ENCODE assay signal across 16 mouse cellular contexts in genomic region chr14:22406623-22407022, GRCm38 (mm10).
DNase-seq lines count a peak whose midpoint lies in the region; ATAC-seq lines count a peak whose summit lies in the region.
"Had no signal": no experiment of that assay in that cellular context is flagged by ENCODE, and none has a peak within 500 bp of the region (broad histone marks: within the 10 kb centered on the region; RNA-seq: fewer than 3 reads in every experiment).

No protein-coding gene starts in this region.

- no peak overlapping the region for H3K4me3 ChIP-seq in kidney, embryonic 16.5 days (ENCODE audit: low read length)
- H3K4me3 ChIP-seq: embryonic facial prominence, embryonic 10.5 days; erythroblast, embryonic 14.5 days; midbrain, embryonic 15.5 days had no signal

- peak; percentile 6 for DNase-seq in gastrocnemius, adult 18-20 months (ENCODE audit: low spot score)
- no peak for DNase-seq in gastrocnemius, postnatal 4 days (ENCODE audit: low spot score in 2 of 2)
- DNase-seq in gastrocnemius, postnatal 14 days: peak; percentile 6
- peak; percentile 1 for DNase-seq in heart, postnatal 25 days (ENCODE audit: low spot score)
- DNase-seq in lung, postnatal 14 days: peak; percentile 26
- DNase-seq in B cell, adult 2 months: no peak
- no peak for DNase-seq in testis, postnatal 10 days (ENCODE audit: low spot score)
- DNase-seq: adrenal gland, adult 8-10 months; cerebellum, postnatal 25 days; kidney, postnatal 25 days had no signal

- H3K9me3 ChIP-seq in kidney, embryonic 16.5 days (ENCODE audit: low read length): no peaks in the 10 kb centered on the region
- H3K9me3 ChIP-seq: embryonic facial prominence, embryonic 10.5 days; midbrain, embryonic 15.5 days had no signal

- no peak overlapping the region for H3K4me2 ChIP-seq in kidney, embryonic 16.5 days (replicated peaks; ENCODE audit: low read depth, low read length)
- H3K4me2 ChIP-seq: midbrain, embryonic 15.5 days had no signal

- H3K9ac ChIP-seq in kidney, embryonic 16.5 days (replicated peaks; ENCODE audit: low read length): no peak overlapping the region
- H3K9ac ChIP-seq: midbrain, embryonic 15.5 days had no signal

- 90% methylated on average over 5 of the region's 5 CpGs for WGBS in kidney, embryonic 16.5 days

- H3K4me1 ChIP-seq in kidney, embryonic 16.5 days (ENCODE audit: insufficient read depth, low read length): peaks cover 4% of the 10 kb centered on the region; the same call in 1 of the 2 replicates
- H3K4me1 ChIP-seq: embryonic facial prominence, embryonic 10.5 days had no signal

- H3K27ac ChIP-seq in kidney, embryonic 16.5 days (ENCODE audit: low read length): no peak overlapping the region
- H3K27ac ChIP-seq: embryonic facial prominence, embryonic 10.5 days; midbrain, embryonic 15.5 days had no signal

- ATAC-seq in kidney, embryonic 16.5 days (ENCODE audit: low FRiP score, low TSS enrichment): no peak
- ATAC-seq: forebrain, embryonic 16.5 days; intestine, postnatal 0 days; midbrain, embryonic 15.5 days had no signal

- H3K27me3 ChIP-seq in kidney, embryonic 16.5 days (ENCODE audit: insufficient read depth, low read length): no peaks in the 10 kb centered on the region
- H3K27me3 ChIP-seq: midbrain, embryonic 15.5 days had no signal

- no peaks in the 10 kb centered on the region for H3K36me3 ChIP-seq in kidney, embryonic 16.5 days (ENCODE audit: insufficient read depth, low read length)
- H3K36me3 ChIP-seq: embryonic facial prominence, embryonic 10.5 days; midbrain, embryonic 15.5 days had no signal

- intact Hi-C loops in gastrocnemius, postnatal 14 days (cut with DNase I; ENCODE audit: low total_unique reads): no loop called here
- intact Hi-C loops in heart, postnatal 25 days (cut with DNase I): no loop called here

Comparison
In these comparisons a context has a peak if more than half of its experiments do, and no peak if none do; other contexts are left out.
1. DNase-seq: peak in gastrocnemius, adult 18-20 months (single experiment), gastrocnemius, postnatal 14 days (single experiment), heart, postnatal 25 days (single experiment) and lung, postnatal 14 days (single experiment); none in gastrocnemius, postnatal 4 days (0 of 2), B cell, adult 2 months (0 of 2) and testis, postnatal 10 days (single experiment).